Mouse (Mus musculus) C2C12 (cell line): ENCODE data around the gene Krt12.

Experiments used
- CTCF ChIP-seq: IDR thresholded peaks from one replicate; pipeline ENCODE4 v1.5.1; 2011; ENCODE audit not compliant: control insufficient read depth, insufficient read depth, insufficient read length
- MYOD1 ChIP-seq: IDR thresholded peaks from one replicate; pipeline ENCODE4 v1.6.1; 2011; ENCODE audit warnings: low read depth; ENCODE audit not compliant: control insufficient read depth, insufficient read length

DNA sequence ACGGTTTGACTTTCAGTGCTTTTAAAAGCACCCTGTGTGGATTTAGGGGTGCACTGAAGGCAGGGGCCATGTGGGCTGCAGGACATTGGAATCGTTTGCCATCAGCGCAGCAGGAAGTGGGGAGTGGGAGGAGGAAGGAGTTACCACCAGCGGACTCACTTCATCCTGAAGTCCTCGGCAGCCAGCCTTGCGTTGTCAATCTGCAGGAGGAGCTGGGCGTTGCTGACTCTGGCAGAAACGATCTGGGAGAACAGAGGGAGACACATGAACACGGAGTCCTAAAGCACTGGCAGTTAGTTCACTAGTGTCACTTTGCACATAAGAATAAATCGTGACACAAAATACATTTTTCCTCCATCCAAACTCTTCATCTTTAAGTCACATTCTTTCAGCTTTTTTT is 1.5 kb downstream of the Krt12 start:
- TF ChIP-seq MYOD1 (no peak), CTCF (no peak)
